Mouse (Mus musculus): ENCODE measurements around the gene Spo11.

Spo11 gene

DNA sequence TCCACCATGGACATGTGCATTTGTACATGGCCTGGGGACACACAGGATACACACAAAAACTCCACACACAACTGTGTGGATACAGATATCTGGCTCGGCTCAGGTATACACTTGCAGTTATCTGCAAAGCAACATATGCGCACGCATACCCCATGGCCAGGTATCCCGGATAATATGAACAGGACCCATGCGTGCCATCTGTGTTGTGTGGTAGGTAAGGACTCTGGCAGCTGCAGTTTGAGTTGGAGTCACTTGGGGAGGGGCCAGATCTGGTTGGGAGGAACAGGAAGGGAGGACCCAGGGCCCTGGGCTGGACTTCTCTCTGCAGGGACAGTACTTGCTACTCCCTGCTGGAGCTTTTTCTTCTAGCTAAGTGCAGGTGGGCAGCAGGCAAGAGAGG, 58.2 kb downstream of the Spo11 start:
- DNase-seq, result no peak

- no peak for DNase-seq
Measured at GRCm38 (mm10) chr2:173036055-173036454, 58.6 kb downstream of the Spo11 start.

DNA sequence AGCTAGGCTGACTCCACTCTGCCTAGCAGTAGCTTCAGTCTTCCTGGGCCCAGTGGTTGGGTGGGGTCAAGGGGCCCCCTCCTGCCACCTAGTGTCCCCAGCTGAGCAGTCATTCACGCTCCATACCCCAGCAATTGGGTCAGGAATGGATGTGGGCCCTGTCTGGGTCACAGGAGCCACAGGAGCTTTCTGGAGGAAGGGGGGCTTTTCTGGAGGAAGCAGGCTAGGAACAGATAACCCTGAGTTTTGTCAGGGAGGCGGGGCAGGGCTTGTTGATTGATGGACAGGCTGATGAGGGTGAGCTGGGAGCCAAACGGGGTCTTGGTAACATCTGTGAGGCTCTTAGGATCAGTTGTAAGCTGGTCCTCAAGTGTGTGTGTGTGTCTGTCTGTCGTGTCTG, 59.1 kb downstream of the Spo11 start:
- DNase-seq, result no peak

GRCm38 (mm10) chr2:173037347-173037746, 59.8 kb downstream of the Spo11 start:
- no peak for DNase-seq

- no peak for DNase-seq
Measured at GRCm38 (mm10) chr2:173037827-173038607, 60.5 kb downstream of the Spo11 start.

GRCm38 (mm10) chr2:173039041-173039440, 61.5 kb downstream of the Spo11 start:
- DNase-seq, result no peak

DNA sequence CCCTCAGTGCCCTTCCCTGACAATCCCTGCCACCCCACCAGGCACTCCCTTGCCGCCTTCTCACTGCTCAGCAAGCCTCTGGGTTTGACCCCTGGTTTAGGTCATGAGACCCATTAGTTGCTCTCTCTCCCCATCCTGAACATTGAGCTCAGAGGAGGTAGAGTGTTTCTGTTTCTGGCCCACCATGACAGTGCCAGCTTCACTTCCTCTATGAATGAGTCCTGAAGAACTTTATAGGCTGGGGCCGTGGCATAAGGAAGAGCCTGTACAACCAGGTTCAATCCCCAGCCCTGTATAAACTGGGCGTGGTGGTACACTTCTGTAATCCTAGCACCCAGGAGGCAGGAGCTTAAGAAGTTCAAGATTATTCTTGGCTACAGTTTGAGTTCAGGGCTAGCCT, 63.3 kb downstream of the Spo11 start:
- no peak for DNase-seq

GRCm38 (mm10) chr2:173041242-173041641, 63.7 kb downstream of the Spo11 start:
- no peak for DNase-seq

DNA sequence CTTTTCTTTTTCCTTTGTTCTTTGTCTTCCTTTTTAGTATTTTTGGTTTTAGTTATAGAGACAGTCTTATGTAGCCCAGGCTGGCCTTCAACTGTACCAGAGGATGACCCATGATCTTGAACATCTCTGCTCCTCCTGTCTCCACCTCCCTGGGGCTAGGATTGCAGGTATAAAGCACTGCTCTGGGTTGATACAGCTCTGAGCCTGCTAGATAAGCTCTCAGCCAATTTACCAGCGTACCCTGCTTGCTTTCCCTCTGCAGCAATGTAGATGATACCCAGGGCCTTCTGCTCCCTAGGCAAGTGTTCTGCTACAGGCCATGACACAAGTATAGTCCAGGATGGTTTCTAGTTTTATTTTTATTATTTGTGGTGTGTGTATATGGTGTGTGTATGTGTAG, 64.4 kb downstream of the Spo11 start:
- no peak for DNase-seq

DNA sequence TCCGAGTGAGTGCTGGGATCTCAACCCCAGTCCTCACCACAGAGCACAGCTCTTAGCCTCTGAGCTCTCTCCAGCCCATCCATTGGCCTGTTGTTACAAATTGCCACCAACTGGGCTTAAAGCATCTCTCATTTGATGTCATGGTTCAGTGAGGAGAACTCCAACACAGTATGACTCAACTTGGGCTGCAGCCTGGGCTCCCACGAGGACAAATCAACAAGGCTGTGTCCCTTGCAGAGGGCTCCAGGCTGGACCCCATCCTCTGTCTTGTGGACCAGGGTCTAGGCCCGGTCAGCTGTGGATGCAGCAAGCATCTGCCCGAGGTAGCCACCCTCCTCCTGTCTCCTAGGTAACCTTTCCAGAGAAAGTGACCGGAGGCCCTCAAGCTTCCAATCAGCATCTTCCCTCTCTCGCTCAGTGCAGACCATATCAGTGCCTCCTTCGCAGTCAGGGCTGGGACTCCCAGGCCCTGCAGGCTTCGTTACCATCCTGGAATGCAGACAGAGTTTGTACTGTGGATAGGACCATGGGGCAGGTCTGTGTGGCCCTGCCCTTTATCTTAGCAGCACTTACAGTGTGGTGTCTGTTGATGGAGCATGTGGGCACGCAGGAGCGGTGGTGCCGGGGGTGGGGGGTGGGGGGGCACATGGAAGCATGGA, 65.1 kb downstream of the Spo11 start:
- DNase-seq, result no peak
